Mouse (Mus musculus) midbrain, embryonic 10.5 days (tissue): ENCODE results near the gene Gabrd. TPM values are rescaled to one million over a fixed set of nuclear protein-coding genes. Genes with fewer than 3 reads are reported as not detected.
A peak's percentile ranks its signal among the peaks of the same experiment; 100 is the strongest.

Source experiments
- DNase-seq: peaks from one replicate; pipeline ENCODE4 v3.0.0-alpha.2; 2017; ENCODE audit warnings: low spot score
- H3K27ac ChIP-seq: fragments of 300-500 bp; sonication (generic); replicated peaks from 2 replicates; pipeline ENCODE4 v1.5.1; 2016; ENCODE audit warnings: mild to moderate bottlenecking
- H3K27me3 ChIP-seq: fragments of 300-500 bp; sonication (generic); 2 replicates; pipeline ENCODE4 v1.6.1; 2016; ENCODE audit warnings: low read depth, mild to moderate bottlenecking; ENCODE audit not compliant: poor library complexity, severe bottlenecking
- H3K36me3 ChIP-seq: fragments of 300-500 bp; sonication (generic); 2 replicates; pipeline ENCODE4 v1.6.1; 2016; ENCODE audit warnings: mild to moderate bottlenecking, moderate library complexity
- H3K4me1 ChIP-seq: fragments of 300-500 bp; sonication (generic); 2 replicates; pipeline ENCODE4 v1.6.1; 2016
- H3K4me3 ChIP-seq: fragments of 300-500 bp; sonication (generic); 2 replicates; pipeline ENCODE4 v1.5.1; 2016; ENCODE audit warnings: mild to moderate bottlenecking, moderate library complexity
- H3K9me3 ChIP-seq: fragments of 300-500 bp; sonication (generic); replicated peaks from 2 replicates; pipeline ENCODE4 v1.6.1; 2016; ENCODE audit warnings: mild to moderate bottlenecking
- WGBS: fragments of 180-500 bp; shearing (Covaris S2); methylation state at CpG from one replicate; pipeline ENCODE4 v1.1.7; 2016; 5-methylcytosine and 5-hydroxymethylcytosine counted together
- polyA plus RNA-seq: library from polyadenylated mRNA; unstranded; fragments of >200 nt; fragmentation: Nextera tagmentation; extraction: Ambion mirVana; gene quantifications from 2 replicates; pipeline ENCODE4 v1.2.1, GENCODE M21; 2016

Gabrd gene
- polyA plus RNA-seq, 1 experiment from 2014 or later, result not detected

DNA sequence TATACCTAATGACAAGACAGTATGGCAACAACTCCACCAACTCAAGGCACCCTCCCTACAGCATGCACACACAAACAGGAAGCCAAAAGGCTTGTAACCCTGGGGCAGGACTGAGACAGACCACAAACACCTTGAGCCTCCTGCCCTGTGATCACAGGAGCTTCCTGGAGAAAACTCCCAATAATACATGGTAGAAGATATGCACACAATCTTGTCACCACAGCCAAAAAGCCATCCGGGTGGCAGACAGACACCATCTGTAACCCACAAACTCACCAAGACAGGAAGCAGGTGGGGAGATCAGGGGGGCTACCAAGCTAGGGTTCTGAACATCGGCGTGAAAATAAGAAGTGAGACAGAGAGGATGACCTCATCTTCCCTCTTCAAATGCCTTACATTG lies 45.3 kb downstream of the Gabrd start:
- Histone ChIP-seq H3K27me3 (no peaks in the 10 kb centered on the region), H3K36me3 (no peaks in the 10 kb centered on the region), H3K4me3 (no peak overlapping the region), H3K9me3 (no peaks in the 10 kb centered on the region), H3K27ac (no peak overlapping the region), H3K4me1 (no peaks in the 10 kb centered on the region)
- DNase-seq, result no peak
- 98% methylated on average over 3 of the region's 3 CpGs for WGBS

DNA sequence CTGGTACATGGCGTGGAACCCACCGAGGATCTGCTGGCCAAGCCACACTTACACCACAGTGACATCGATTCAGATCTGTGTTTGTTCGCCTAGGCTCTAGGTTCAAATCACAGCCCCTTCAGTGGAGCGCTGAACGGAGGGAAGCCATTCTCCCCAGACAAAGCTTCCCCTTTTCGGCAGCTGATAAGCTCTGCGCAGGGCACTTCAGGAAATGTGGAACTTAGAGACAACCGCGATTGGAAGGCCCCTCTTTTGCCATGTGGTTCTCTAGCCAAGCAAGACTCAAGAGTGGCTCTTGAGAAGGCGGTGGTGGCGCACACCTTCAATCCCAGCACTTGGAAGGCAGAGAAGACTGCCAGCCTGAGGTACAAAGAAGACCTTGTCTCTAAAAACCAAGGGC lies 51.6 kb downstream of the Gabrd start:
- DNase-seq, result no peak
- Histone ChIP-seq H3K4me1 (peaks cover 25% of the 10 kb centered on the region), H3K27ac (no peak overlapping the region), H3K9me3 (no peaks in the 10 kb centered on the region), H3K36me3 (no peaks in the 10 kb centered on the region), H3K4me3 (no peak overlapping the region), H3K27me3 (peaks cover 39% of the 10 kb centered on the region)
- 95% methylated on average over 12 of the region's 12 CpGs for WGBS

DNA sequence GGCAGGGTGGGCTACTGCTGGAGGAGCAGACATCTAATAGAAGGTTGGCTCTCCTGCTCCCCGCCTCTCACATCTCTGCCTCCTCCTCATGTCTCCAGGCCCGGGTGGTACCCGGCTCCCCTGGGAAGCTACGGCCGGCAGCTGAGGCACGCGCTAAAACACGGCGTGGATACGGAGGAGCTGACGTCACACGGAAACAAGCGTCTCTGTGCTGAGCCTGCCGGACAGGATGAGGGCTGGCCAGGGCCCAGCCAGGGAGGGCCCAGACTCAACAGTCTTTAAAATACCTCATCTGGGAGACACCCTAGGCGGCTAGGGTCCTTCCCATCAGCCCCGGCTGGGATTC lies 52.3 kb downstream of the Gabrd start:
- Histone ChIP-seq H3K9me3 (no peaks in the 10 kb centered on the region), H3K27ac (peak overlapping the region; percentile 82), H3K36me3 (no peaks in the 10 kb centered on the region), H3K4me3 (peak overlapping the region; percentile 67), H3K4me1 (peaks cover 25% of the 10 kb centered on the region), H3K27me3 (peaks cover 39% of the 10 kb centered on the region)
- DNase-seq, result no peak
- 3% methylated on average over 16 of the region's 16 CpGs for WGBS

DNA sequence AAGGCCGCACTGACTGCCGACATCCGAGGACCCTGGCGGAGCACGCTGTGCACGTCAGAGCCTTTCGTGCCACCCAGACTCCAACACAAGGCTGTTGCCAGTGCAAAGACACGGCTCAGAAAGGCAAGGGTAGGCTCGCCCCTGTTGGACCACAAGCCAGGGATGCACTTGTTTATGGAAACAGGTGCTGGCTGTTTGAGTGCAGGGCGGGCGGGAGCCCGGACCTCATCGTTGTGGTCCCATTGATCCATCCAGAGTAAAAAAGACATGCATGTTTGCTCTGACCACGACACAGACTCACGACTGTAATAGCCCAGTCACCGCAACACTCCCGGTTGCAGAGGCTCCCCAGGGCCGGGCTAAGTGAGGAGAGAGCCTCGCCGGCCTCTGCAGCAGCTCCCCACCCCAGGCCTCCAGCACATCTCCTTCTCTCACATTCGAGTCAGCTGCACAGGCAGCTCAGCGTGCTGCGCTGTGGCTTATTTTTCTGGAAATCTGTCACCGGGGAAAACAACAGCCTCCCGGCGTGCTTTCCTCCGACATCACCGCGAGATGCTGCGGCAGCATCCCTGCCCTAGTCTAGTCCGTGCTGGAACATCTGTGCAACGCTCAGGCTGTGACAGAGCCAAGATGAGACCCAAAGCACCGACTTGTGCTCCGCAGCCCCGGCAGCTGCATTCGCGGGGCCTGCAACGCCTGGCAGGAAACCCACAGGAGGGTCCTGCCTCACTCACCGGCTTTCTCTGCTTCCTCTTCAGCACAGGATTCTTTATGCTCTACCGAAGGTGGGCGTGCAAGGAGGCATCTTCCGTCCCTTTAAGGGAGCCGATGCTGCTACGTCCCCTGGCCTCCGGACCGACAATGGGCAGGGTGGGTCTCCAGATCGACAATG lies 53.0 kb downstream of the Gabrd start:
- peak overlapping the region; percentile 82 for H3K27ac ChIP-seq
- no peaks in the 10 kb centered on the region for H3K36me3 ChIP-seq
- H3K4me1 ChIP-seq, result peaks cover 25% of the 10 kb centered on the region
- H3K9me3 ChIP-seq, result no peaks in the 10 kb centered on the region
- H3K4me3 ChIP-seq, result peak overlapping the region; percentile 67
- 8% methylated on average over 47 of the region's 47 CpGs for WGBS
- peak; percentile 71 for DNase-seq
- H3K27me3 ChIP-seq, result peaks cover 39% of the 10 kb centered on the region

DNA sequence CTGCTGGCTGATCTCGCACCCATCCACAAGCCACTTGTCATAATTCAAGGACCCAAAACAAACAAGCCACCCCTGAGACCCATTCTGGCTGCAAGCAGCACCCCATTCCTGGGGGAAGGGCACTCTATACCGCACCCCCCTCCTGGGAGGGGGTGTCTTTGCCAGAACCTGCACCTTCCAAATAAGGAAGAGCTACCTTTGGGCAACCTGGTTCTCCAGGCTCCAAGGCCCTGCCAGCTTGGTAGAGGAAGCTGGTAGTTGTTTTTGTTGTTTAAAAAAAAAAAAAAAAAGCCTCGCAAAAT lies 53.7 kb downstream of the Gabrd start:
- no peak for DNase-seq
- peak overlapping the region; percentile 67 for H3K4me3 ChIP-seq
- no peak overlapping the region for H3K27ac ChIP-seq
- peaks cover 25% of the 10 kb centered on the region for H3K4me1 ChIP-seq
- H3K36me3 ChIP-seq, result no peaks in the 10 kb centered on the region
- 57% methylated on average over 3 of the region's 3 CpGs for WGBS
- no peaks in the 10 kb centered on the region for H3K9me3 ChIP-seq
- peaks cover 39% of the 10 kb centered on the region for H3K27me3 ChIP-seq

DNA sequence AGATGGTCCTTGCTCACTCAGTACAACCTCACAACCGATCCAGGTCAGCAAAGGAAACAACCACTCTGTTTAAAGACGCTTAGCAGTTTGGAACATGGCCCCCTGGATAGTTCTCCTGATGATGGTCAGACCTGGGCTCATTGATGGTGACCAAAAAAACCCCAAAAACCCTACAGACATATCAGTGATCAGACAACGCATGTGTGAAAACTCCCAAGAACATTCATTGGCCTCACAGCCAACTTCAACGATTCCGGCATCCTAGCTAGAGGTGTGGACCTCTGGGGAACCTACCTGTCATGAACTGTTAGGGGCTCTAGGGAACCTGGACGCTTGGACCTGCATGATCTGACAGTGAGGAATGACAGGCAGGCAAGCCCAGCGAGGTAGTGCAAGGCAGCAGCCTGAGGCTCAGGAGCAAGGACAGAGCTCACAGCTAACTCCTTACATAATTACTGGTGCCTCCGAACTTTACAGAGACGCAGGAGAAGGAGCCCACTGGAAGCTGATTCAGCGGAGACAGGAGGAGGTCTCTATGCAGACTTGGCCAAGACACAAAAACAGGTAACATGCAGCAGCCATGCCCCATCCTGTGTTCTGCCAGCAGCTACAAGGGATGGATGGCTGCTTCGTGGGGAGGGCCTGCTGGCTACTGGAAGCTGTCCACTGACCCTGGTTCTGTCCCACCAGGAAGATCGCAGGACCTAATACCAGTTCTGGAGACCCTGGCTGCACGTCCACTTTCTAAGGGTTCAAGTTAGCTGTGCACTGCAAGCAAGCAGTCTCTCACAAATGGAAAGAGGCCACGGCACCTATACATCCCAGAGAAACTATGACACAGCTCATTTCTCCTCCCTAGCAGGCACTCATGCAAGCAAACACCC lies 54.3 kb downstream of the Gabrd start:
- no peaks in the 10 kb centered on the region for H3K9me3 ChIP-seq
- H3K27me3 ChIP-seq, result peaks cover 39% of the 10 kb centered on the region
- H3K36me3 ChIP-seq, result no peaks in the 10 kb centered on the region
- no peak for DNase-seq
- H3K4me3 ChIP-seq, result peak overlapping the region; percentile 67; the same call in 1 of the 2 replicates
- H3K27ac ChIP-seq, result no peak overlapping the region
- H3K4me1 ChIP-seq, result peaks cover 25% of the 10 kb centered on the region
- WGBS, result 79% methylated on average over 14 of the region's 14 CpGs

DNA sequence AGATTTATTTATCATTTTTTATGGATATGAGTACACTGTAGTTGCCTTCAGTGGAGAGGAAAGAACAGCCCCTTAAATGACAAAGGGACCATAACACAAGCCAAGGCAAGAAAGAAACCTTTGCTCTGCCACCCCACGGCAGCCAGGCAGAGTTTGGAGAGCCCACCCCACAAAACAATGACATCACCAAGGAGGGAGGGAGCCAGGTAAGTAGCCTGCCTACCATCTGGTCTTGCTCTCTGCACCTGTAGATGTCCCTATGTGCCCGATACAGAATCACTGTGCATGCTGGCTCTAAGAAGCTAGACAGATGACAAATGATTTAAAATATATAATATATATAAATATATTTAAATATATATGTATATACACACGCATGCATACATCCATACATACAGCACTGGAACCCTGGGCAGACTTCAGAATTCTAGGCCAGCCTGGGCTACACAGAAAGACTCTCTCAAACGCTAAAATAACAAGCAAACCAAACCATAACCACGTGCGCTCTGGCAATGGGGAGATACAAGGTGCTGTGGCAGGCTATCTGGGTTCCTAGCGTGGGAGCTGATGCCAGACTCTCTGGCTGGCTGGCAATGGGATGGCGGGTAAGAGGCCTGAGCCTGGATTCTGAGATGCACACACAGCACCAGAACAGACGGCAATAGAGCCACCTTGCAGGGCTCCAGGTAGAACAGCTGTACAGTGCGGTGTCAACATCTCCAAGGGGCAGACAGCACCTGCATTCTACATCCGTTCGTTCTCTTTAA lies 61.4 kb downstream of the Gabrd start:
- H3K4me1 ChIP-seq, result peaks cover 6% of the 10 kb centered on the region; the same call in 1 of the 2 replicates
- no peaks in the 10 kb centered on the region for H3K36me3 ChIP-seq
- 88% methylated on average over 12 of the region's 12 CpGs for WGBS
- H3K9me3 ChIP-seq, result no peaks in the 10 kb centered on the region
- no peaks in the 10 kb centered on the region for H3K27me3 ChIP-seq
- H3K4me3 ChIP-seq, result no peak overlapping the region
- no peak for DNase-seq
- H3K27ac ChIP-seq, result no peak overlapping the region

Other genes starting within 250 kb of the Gabrd start
- gene Ski, start 175.5 kb downstream of the Gabrd start, polyA plus RNA-seq, result 8.9 and 10.1 TPM in 2 replicates
- gene Faap20, start 148.3 kb downstream of the Gabrd start, polyA plus RNA-seq, result 118 and 120 TPM in 2 replicates
- gene Prkcz, start 36.8 kb downstream of the Gabrd start, polyA plus RNA-seq, result 13.6 and 19.8 TPM in 2 replicates
- gene Cfap74, start 11.1 kb upstream of the Gabrd start, polyA plus RNA-seq, result 7.8 and 8.9 TPM in 2 replicates
- gene Tmem52, start 71.0 kb upstream of the Gabrd start, polyA plus RNA-seq, result 0.14 TPM in 1 of 2 replicates, not detected in the other
- gene Gnb1, start 93.2 kb upstream of the Gabrd start, polyA plus RNA-seq, result 630 and 714 TPM in 2 replicates
- 105 and 110 TPM in 2 replicates for gene Nadk, start 164.3 kb upstream of the Gabrd start, polyA plus RNA-seq
- 11.9 and 13.4 TPM in 2 replicates for gene Slc35e2, start 203.3 kb upstream of the Gabrd start, polyA plus RNA-seq
- 79.6 and 82.3 TPM in 2 replicates for gene Cdk11b, start 226.7 kb upstream of the Gabrd start, polyA plus RNA-seq
- gene Gm10563, start 247.3 kb upstream of the Gabrd start, polyA plus RNA-seq, result not detected in 2 replicates